Mouse (Mus musculus): ENCODE results near the gene Eddm3b. TPM values are rescaled to one million over a fixed set of nuclear protein-coding genes. Genes with fewer than 3 reads are reported as not detected.

The Eddm3b gene
- polyA plus RNA-seq (2015; fragmentation: Nextera tagmentation; extraction: Ambion mirVana) = not detected in 2 replicates

DNA sequence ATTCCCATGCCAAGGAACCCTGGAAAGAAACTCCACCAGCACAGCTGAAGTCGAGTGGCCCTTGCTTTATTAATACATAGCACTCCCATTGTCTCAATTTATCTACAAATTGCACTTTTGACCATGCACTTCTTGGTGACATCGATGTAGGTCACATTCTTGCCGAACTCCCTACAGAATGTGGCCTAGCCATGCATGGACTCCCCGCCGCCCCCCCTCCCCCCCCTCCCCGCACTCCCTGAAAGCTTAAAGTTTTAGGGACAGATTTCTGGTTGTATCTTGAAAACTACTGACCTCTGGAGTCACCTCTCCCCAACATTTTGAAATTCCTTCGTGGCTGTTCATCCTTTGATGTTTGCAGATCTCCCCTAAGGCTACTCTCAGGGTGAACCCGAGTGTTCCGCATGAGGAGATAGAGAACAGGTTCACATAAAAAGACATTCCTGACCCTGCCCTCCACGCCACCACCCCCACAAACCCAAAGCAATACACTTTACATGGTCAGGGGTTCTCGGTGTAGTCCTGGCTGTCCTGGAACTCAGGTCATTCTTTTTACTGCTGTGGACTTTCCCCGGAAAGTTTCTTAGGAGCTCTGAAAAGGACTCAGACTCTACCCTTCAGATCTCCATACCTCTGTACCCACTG lies at the start of gene Eddm3b:
Gene Eddm3b, plus strand, starts transcription at position 511 of the 645 bp plus-strand sequence.
- no peak for ATAC-seq (ENCODE audit: insufficient read depth)
- no peaks in the 10 kb centered on the region for H3K27me3 ChIP-seq
- WGBS (ENCODE audit: insufficient replicate concordance) = 64% methylated on average over 12 of the region's 12 CpGs

DNA sequence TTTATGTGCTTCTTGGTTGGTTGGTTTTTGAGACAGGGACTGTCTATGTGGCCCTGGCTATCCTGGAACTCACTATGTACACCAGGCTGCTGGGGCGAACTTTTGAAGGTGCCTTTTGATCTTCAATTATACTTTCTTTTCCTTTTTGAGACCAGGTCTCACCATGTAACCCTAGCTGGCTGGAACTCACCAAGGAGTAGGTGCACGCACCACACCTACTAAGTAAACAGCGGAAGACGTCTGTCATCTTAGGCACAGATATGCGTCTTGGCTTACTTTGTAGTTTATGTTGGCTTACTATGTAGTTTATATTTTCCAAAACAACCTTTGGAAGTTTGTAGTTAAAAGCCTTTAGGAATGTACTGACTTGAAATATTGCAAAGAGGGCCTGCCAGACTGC lies 45.3 kb upstream of the Eddm3b start:
- Histone ChIP-seq H3K9me3 (replicated peaks) (no peaks in the 10 kb centered on the region), H3K9ac (no peak overlapping the region), H3K4me3 (replicated peaks) (no peak overlapping the region), H3K4me2 (no peak overlapping the region), H3K27ac (replicated peaks) (no peak overlapping the region), H3K27me3 (peaks cover 11% of the 10 kb centered on the region), H3K36me3 (replicated peaks) (no peaks in the 10 kb centered on the region), H3K4me1 (replicated peaks) (peaks cover 14% of the 10 kb centered on the region)
- no peak for ATAC-seq (ENCODE audit: insufficient read depth)
- WGBS (ENCODE audit: insufficient replicate concordance) = 69% methylated on average over 5 of the region's 5 CpGs

More for the DNA sequence above, at the start of gene Eddm3b:
- peaks cover 6% of the 10 kb centered on the region; the same call in 1 of the 2 replicates for H3K4me1 ChIP-seq (replicated peaks)
- H3K27ac ChIP-seq (replicated peaks) = no peak within 1 kb of the TSS
- no peaks in the 10 kb centered on the region for H3K9me3 ChIP-seq (replicated peaks)
- H3K9ac ChIP-seq = no peak within 1 kb of the TSS
- H3K36me3 ChIP-seq (replicated peaks) = no peaks in the 10 kb centered on the region
- H3K4me3 ChIP-seq (replicated peaks) = no peak within 1 kb of the TSS
- no peak within 1 kb of the TSS for H3K4me2 ChIP-seq

DNA sequence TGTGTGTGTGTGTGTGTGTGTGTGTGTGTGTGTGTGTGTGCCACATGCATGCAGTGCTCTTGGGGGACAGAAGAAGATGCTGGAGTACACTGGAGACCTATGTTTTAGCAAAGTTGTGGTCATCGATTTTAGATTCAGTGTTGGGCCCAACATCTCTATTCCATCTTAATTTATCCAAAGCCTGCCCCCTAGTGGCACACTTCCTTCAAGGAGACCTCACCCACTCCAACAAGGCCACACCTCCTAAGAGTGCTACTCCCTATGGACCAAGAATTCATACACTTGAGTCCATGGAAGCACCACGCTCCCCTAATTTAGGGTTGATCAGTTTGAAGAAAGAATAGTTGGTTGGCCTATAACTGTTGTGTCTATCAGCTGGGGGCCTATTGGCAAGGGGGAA lies 44.6 kb upstream of the Eddm3b start:
- Histone ChIP-seq H3K36me3 (replicated peaks) (no peaks in the 10 kb centered on the region), H3K4me2 (no peak overlapping the region), H3K9ac (no peak overlapping the region), H3K27me3 (peaks cover 11% of the 10 kb centered on the region), H3K4me3 (replicated peaks) (no peak overlapping the region), H3K27ac (replicated peaks) (no peak overlapping the region), H3K9me3 (replicated peaks) (no peaks in the 10 kb centered on the region), H3K4me1 (replicated peaks) (peaks cover 8% of the 10 kb centered on the region; the same call in 1 of the 2 replicates)
- WGBS (ENCODE audit: insufficient replicate concordance) = 69% methylated on average over 2 of the region's 2 CpGs
- ATAC-seq (ENCODE audit: insufficient read depth) = no peak

DNA sequence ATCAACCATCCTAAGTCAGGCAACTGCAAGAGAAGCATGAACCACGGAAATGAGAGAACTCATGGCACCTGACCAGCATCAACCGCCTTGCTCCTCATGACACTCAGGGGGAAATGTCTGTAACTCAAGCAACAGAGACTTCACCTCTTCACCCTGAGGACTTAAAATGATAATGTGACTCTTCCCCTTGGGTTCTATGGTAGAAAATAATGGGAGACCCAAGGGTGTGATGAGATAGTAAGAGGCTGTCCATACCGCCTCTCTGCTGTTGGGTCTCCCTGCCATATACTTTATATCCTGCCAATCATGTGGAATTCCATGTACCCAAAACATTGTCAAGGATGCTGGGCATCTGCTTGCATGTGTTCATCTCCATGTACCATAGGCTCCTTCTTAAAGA lies 39.9 kb upstream of the Eddm3b start, which contains the start of gene Olfr750:
Gene Olfr750, minus strand, starts transcription at position 101 of the 400 bp plus-strand sequence.
- WGBS (ENCODE audit: insufficient replicate concordance) = 68% methylated on average over 3 of the region's 3 CpGs
- Histone ChIP-seq H3K27me3 (peaks cover 11% of the 10 kb centered on the region), H3K9me3 (replicated peaks) (no peaks in the 10 kb centered on the region), H3K4me3 (replicated peaks) (no peak within 1 kb of the TSS), H3K27ac (replicated peaks) (no peak within 1 kb of the TSS), H3K36me3 (replicated peaks) (no peaks in the 10 kb centered on the region), H3K4me1 (replicated peaks) (no peaks in the 10 kb centered on the region), H3K9ac (no peak within 1 kb of the TSS), H3K4me2 (no peak within 1 kb of the TSS)
- no peak for ATAC-seq (ENCODE audit: insufficient read depth)

DNA sequence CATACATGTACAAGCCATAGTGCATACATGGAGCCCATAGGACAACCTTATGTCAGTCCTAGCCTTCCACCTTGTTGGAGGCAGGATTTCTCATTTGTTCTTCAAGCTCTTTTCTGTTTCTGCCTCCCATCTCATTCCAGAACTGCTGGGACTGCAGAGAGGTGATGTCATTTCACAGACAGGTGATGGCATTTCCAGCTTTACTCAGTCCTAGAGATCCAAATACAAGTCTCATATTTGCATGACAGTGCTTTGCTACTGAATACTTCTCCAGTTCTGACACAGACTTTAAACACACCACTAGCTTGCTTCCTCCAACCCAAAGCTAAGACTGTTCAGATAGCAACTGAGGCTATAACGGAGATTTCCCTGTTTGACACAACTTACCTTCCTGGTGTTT lies 35.0 kb upstream of the Eddm3b start:
- 52% methylated on average over 1 of the region's 1 CpGs for WGBS (ENCODE audit: insufficient replicate concordance)
- Histone ChIP-seq H3K36me3 (replicated peaks) (no peaks in the 10 kb centered on the region), H3K4me2 (no peak overlapping the region), H3K9ac (no peak overlapping the region), H3K27ac (replicated peaks) (no peak overlapping the region), H3K4me1 (replicated peaks) (peaks cover 19% of the 10 kb centered on the region), H3K4me3 (replicated peaks) (no peak overlapping the region), H3K27me3 (peaks cover 46% of the 10 kb centered on the region), H3K9me3 (replicated peaks) (no peaks in the 10 kb centered on the region)
- ATAC-seq (ENCODE audit: insufficient read depth) = no peak

DNA sequence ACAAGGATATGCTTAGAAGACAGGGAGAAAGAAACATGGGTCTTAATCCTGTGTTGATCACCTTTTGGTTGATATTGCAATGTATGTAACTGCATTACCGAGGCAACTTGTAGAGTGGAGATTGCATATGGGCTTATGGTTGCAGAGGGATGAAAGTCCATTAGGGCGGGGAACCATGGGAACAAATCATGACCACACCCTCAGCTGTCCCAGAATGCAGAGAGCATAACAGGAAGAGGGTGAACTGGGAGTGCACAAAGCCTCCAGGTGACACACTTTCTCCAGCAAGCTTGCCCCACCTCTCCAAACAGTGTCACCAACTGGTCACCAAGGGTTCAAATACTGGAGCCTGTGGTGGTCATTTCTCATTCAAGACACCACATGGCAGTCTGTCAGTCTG lies 33.2 kb upstream of the Eddm3b start:
- ATAC-seq (ENCODE audit: insufficient read depth) = no peak
- Histone ChIP-seq H3K9me3 (replicated peaks) (no peaks in the 10 kb centered on the region), H3K9ac (no peak overlapping the region), H3K4me2 (no peak overlapping the region), H3K36me3 (replicated peaks) (no peaks in the 10 kb centered on the region), H3K27me3 (peaks cover 49% of the 10 kb centered on the region), H3K27ac (replicated peaks) (no peak overlapping the region), H3K4me3 (replicated peaks) (no peak overlapping the region), H3K4me1 (replicated peaks) (peaks cover 38% of the 10 kb centered on the region)
- 63% methylated on average over 2 of the region's 2 CpGs for WGBS (ENCODE audit: insufficient replicate concordance)

DNA sequence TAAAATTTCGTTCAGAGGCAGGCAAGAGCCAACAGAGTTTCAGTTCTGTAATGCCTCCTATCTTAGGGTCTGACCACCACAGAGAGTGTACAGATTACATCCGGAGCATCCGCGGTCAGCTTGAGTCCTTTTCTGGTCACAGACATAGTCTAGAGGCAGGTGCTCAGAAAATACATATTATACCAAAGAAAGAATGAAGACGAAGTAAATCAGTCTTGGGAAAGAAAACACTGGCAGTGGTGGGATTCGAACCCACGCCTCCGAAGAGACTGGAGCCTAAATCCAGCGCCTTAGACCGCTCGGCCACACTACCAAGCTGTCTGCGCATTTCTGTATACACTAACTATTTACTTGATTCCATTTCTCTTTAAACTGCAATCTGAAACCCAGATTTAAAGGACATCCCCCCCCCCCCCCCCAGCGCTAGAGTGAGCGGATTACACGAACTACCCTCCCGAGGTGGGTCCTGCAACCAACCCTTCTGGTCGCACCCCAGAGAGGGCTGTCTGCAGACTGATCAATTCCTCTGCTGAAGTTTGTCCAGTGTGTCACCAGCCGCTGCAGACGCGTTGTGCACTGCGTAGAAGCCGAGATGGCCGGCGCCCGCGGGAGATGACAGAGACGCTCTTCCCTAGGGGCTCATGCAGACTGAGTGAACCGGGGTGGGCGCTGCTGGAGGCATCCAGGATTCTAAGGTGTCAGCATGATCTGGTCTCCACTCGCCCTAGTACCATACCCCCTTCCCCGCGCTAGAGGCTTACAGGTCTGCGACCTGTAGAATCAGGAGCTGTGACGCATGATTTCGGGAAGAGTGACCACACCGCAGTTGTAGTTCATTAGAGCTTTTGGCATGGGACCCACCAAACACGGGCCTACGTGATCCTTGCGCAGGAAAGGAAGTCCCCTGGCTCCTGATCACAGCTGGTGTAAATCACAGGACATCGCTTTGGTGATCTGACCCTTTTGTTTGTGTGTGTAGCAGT lies 31.3 kb upstream of the Eddm3b start:
- WGBS (ENCODE audit: insufficient replicate concordance) = 1% methylated on average over 40 of the region's 40 CpGs
- no peaks in the 10 kb centered on the region for H3K36me3 ChIP-seq (replicated peaks)
- H3K4me2 ChIP-seq = peak overlapping the region; percentile 68
- peaks cover 55% of the 10 kb centered on the region for H3K4me1 ChIP-seq (replicated peaks)
- H3K9ac ChIP-seq = peak overlapping the region; percentile 40; the same call in 1 of the 2 replicates
- peak; percentile 56 for ATAC-seq (ENCODE audit: insufficient read depth)
- H3K4me3 ChIP-seq (replicated peaks) = peak overlapping the region; percentile 57
- H3K9me3 ChIP-seq (replicated peaks) = no peaks in the 10 kb centered on the region
- no peak overlapping the region for H3K27ac ChIP-seq (replicated peaks)
- peaks cover 49% of the 10 kb centered on the region for H3K27me3 ChIP-seq

DNA sequence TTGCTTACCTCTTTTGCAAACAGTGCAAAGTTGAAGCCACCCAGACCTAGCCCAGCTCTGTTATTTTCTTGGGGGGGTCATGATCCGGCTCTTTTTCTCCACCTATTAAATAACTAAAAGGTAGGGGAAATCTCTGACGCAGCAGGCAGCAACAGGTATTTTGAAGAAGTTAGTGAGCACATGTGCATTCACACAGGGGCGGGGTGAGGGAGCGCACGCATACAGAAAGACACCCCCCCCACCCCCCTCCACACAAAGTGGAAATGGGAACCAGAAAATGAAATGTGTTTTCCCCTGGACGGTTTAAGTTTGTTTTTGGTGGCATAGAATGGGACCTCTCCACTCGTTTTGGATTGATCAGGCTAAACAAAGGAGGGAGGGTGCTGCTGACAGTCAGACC lies 30.4 kb upstream of the Eddm3b start:
- no peak for ATAC-seq (ENCODE audit: insufficient read depth)
- Histone ChIP-seq H3K27me3 (peaks cover 49% of the 10 kb centered on the region), H3K9me3 (replicated peaks) (no peaks in the 10 kb centered on the region), H3K4me2 (peak overlapping the region; percentile 68), H3K36me3 (replicated peaks) (no peaks in the 10 kb centered on the region), H3K4me1 (replicated peaks) (peaks cover 63% of the 10 kb centered on the region), H3K9ac (no peak overlapping the region), H3K27ac (replicated peaks) (no peak overlapping the region), H3K4me3 (replicated peaks) (peak overlapping the region; percentile 57)
- 7% methylated on average over 7 of the region's 7 CpGs for WGBS (ENCODE audit: insufficient replicate concordance)

DNA sequence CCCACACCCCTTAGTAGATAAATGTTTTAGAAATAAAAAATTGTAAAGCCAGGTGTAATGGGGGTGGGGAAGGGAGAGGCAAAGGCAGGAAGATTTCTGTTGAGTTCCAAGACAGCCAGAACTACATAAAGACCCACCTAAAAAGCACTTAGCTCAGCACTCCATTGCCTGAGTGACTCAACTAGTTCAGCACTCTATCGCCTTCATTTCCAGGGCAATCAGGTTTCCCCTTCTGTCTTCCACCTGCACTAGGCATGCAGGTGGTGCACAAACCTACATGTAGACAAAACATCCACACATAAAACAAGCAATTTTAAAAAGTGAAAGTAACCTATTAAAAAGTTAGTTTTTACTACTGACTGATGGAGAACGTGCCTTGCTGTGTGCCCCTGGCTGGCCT lies 29.1 kb upstream of the Eddm3b start:
- no peak overlapping the region for H3K9ac ChIP-seq
- no peaks in the 10 kb centered on the region for H3K36me3 ChIP-seq (replicated peaks)
- H3K27ac ChIP-seq (replicated peaks) = no peak overlapping the region
- ATAC-seq (ENCODE audit: insufficient read depth) = no peak
- peaks cover 70% of the 10 kb centered on the region for H3K4me1 ChIP-seq (replicated peaks)
- no peak overlapping the region for H3K4me3 ChIP-seq (replicated peaks)
- H3K4me2 ChIP-seq = peak overlapping the region; percentile 19; the same call in 1 of the 2 replicates
- H3K9me3 ChIP-seq (replicated peaks) = no peaks in the 10 kb centered on the region
- 80% methylated on average over 2 of the region's 2 CpGs for WGBS (ENCODE audit: insufficient replicate concordance)
- H3K27me3 ChIP-seq = peaks cover 43% of the 10 kb centered on the region

DNA sequence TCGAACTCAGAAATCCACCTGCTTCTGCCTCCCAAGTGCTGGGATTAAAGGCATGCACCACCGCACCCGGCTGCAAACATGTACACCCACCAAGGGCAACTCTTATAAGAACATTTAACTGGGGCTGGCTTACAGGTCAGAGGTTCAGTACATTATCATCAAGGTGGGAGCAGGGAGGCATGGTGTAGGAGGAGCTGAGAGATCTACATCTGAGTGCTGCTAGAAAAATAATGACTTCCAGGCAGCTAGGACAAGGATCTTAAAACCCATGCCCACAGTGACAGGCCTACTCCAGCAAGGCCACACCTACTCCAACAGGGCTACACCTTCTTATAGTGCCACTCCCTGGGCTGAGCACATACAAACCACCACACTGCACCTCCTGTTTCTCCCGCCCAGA lies 28.3 kb upstream of the Eddm3b start:
- H3K4me2 ChIP-seq = no peak overlapping the region

DNA sequence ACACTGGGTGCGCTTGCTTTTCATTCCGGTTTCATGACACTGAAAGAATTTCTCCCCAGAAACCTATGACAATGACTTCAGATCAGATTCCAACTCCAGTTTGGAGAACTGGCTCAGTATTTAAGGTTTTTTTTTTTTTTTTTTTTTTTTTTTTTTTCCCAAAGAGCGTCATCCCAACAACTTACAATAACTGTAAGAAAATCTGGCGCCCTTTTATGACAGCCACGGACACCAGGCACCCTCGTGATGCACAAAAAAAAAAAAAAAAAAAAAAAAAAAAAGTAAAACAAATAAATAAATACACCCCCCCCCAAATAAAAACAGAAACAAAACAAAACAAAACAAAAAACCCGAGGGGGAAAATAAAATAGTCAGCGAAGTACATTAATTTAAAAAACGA lies 26.5 kb upstream of the Eddm3b start:
- no peak for ATAC-seq (ENCODE audit: insufficient read depth)
- Histone ChIP-seq H3K4me1 (replicated peaks) (peaks cover 90% of the 10 kb centered on the region), H3K9ac (peak overlapping the region; percentile 57; the same call in 1 of the 2 replicates), H3K4me2 (peak overlapping the region; percentile 90), H3K9me3 (replicated peaks) (no peaks in the 10 kb centered on the region), H3K4me3 (replicated peaks) (peak overlapping the region; percentile 72), H3K27ac (replicated peaks) (no peak overlapping the region), H3K27me3 (peaks cover 21% of the 10 kb centered on the region), H3K36me3 (replicated peaks) (no peaks in the 10 kb centered on the region)
- 12% methylated on average over 9 of the region's 9 CpGs for WGBS (ENCODE audit: insufficient replicate concordance)

More for the DNA sequence above, 28.3 kb upstream of the Eddm3b start:
- no peaks in the 10 kb centered on the region for H3K9me3 ChIP-seq (replicated peaks)
- H3K36me3 ChIP-seq (replicated peaks) = no peaks in the 10 kb centered on the region
- H3K4me1 ChIP-seq (replicated peaks) = peaks cover 77% of the 10 kb centered on the region
- no peak for ATAC-seq (ENCODE audit: insufficient read depth)
- no peak overlapping the region for H3K27ac ChIP-seq (replicated peaks)
- H3K27me3 ChIP-seq = peaks cover 34% of the 10 kb centered on the region
- 59% methylated on average over 4 of the region's 4 CpGs for WGBS (ENCODE audit: insufficient replicate concordance)
- H3K4me3 ChIP-seq (replicated peaks) = no peak overlapping the region
- no peak overlapping the region for H3K9ac ChIP-seq

Measured in liver, embryonic 15.5 days (tissue).